Mouse (Mus musculus): ENCODE measurements at regions not wholly inside any gene's neighbourhood (a gene's known extent, or its start where the extent isn't known, plus 50 kb on each side); places are given as distances from the start of the nearest gene placed in this dataset.

DNA sequence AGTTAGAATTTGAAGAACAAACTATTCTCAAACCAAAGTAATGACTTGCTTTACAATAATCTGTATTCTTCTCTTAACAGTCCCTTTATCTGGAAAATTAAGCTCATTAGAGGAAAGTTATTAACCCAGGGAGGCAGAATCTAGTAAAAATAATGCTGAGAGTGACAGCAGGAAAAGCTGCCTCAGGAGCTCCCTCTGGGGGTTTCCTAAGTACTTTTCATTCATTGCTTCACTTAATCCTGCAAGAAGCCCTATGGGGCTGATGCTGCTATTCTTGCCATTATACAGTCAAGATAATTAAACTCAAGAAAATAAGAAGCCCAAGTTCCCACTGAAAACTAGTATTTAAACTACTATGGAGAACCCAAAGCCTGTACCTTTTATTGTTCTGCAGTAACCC is 3563.9 kb upstream of the Gm7489 start:
- no peak for ATAC-seq (replicated peaks; ENCODE audit: low FRiP score)

DNA sequence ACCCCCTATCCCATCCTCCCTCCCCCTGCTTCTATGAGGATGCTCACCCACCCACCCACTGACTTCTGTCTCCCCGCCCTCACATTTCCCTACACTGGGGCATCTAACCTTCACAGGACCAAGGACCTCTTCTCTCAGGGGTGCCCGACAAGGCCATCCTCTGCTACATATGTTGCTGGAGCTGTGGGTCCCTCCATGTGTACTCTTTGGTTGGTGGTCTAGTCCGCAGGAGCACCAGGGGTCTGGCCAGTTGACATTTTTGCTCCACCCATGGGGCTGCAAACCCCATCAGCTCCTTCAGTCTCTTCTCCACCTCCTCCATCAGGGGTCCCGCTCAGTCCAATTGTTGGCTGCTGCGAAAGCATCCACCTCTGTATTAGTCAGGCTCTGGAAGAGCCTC is 3539.2 kb upstream of the Gm7489 start:
- no peak overlapping the region for H3K27ac ChIP-seq (ENCODE audit: low read depth, low read length)
- no peaks in the 10 kb centered on the region for H3K4me1 ChIP-seq (replicated peaks; ENCODE audit: control insufficient read depth, insufficient read depth, low read length)
- H3K27me3 ChIP-seq (replicated peaks; ENCODE audit: control insufficient read depth, insufficient read depth, low read length): no peaks in the 10 kb centered on the region
- no peaks in the 10 kb centered on the region for H3K9me3 ChIP-seq (ENCODE audit: control insufficient read depth, low read length)
- H3K4me2 ChIP-seq: no peak overlapping the region
- ATAC-seq (replicated peaks; ENCODE audit: low FRiP score): no peak
- H3K4me3 ChIP-seq (ENCODE audit: low read depth, low read length): no peak overlapping the region
- no peak for DNase-seq (ENCODE audit: low spot score)
- no peaks in the 10 kb centered on the region for H3K36me3 ChIP-seq (ENCODE audit: control insufficient read depth, insufficient read depth, low read length)
- 89% methylated on average over 5 of the region's 5 CpGs for WGBS
- no peak overlapping the region for H3K9ac ChIP-seq (ENCODE audit: low read depth, low read length)

More for the DNA sequence above, 3563.9 kb upstream of the Gm7489 start:
- no peaks in the 10 kb centered on the region for H3K4me1 ChIP-seq (replicated peaks; ENCODE audit: control insufficient read depth, insufficient read depth, low read length)
- no peak overlapping the region for H3K27ac ChIP-seq (ENCODE audit: low read depth, low read length)
- no peaks in the 10 kb centered on the region for H3K36me3 ChIP-seq (ENCODE audit: control insufficient read depth, insufficient read depth, low read length)
- H3K27me3 ChIP-seq (replicated peaks; ENCODE audit: control insufficient read depth, insufficient read depth, low read length): no peaks in the 10 kb centered on the region
- no peaks in the 10 kb centered on the region for H3K9me3 ChIP-seq (ENCODE audit: control insufficient read depth, low read length)
- DNase-seq (ENCODE audit: low spot score): no peak
- H3K4me2 ChIP-seq: no peak overlapping the region
- H3K9ac ChIP-seq (ENCODE audit: low read depth, low read length): no peak overlapping the region
- no peak overlapping the region for H3K4me3 ChIP-seq (ENCODE audit: low read depth, low read length)

DNA sequence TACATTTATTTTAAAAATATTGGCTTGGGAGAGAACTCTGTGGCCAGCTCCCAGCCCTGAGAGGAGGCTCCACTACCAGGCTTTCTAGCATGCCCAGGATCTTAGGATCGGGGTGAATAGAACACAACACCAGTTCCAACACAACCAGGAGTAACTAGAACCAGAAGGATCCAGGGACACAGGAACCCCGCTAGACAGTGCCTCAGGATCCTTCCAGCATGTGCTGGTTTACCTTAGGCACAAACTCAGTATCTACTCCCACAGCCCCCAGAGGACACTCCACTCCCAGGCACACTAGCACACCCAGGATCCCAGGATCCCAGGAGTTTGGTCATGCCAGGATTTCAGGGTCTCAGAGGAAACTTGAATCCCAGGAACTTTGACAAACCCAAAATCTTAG is 3537.8 kb upstream of the Gm7489 start:
- H3K27ac ChIP-seq (ENCODE audit: low read depth, low read length): no peak overlapping the region
- no peaks in the 10 kb centered on the region for H3K27me3 ChIP-seq (replicated peaks; ENCODE audit: control insufficient read depth, insufficient read depth, low read length)
- ATAC-seq (replicated peaks; ENCODE audit: low FRiP score): no peak
- DNase-seq (ENCODE audit: low spot score): no peak
- H3K36me3 ChIP-seq (ENCODE audit: control insufficient read depth, insufficient read depth, low read length): no peaks in the 10 kb centered on the region
- H3K9ac ChIP-seq (ENCODE audit: low read depth, low read length): no peak overlapping the region
- 57% methylated on average over 2 of the region's 2 CpGs for WGBS
- no peaks in the 10 kb centered on the region for H3K4me1 ChIP-seq (replicated peaks; ENCODE audit: control insufficient read depth, insufficient read depth, low read length)
- H3K9me3 ChIP-seq (ENCODE audit: control insufficient read depth, low read length): no peaks in the 10 kb centered on the region
- H3K4me3 ChIP-seq (ENCODE audit: low read depth, low read length): no peak overlapping the region
- H3K4me2 ChIP-seq: no peak overlapping the region

DNA sequence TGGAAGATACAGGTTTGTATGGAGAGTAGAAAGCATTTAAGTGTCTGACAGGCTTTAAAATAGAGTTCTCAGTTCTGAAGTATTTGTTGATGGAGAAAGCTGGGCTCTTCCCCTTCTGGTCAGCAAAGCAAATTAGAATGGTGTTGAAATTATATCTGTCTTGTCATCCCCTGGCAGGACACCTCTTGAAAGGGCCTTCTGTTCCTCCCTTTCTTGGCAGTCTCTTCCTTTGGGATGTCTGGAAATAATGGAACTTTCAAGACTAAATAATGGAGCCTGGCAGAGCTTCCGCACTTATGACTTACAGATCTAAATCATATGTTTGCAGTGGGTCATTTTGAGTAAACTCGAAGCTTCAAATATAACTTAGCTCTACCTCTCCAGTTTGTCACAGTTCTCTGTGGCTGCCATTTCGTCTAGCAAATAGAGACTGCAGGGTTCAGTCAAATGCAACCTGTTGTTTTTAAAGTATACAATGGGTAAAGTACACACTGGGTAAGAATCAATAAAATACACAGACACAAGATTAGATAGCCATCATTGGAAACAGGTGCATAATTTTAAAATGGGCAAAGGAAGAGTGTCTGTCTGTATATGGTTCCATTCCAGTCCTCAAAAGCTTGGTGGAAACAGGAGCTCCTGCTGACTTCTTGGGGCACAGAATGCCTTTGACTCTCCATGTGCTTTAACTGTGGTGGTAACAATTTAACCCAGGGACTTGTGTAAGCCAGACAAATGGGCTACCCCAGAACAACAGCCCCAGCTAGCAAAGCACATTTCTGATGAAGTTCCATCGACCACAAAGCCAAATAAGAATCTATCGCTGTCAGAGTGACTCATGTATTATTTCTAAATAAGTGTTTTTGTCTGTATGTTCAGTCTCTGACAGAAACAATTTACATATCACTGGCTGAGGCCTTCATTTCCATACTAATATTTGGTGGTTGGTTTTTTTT is 3524.4 kb upstream of the Gm7489 start:
- ATAC-seq (replicated peaks; ENCODE audit: low FRiP score): no peak
- Histone ChIP-seq H3K4me2 (no peak overlapping the region), H3K27me3 (replicated peaks; ENCODE audit: control insufficient read depth, insufficient read depth, low read length) (no peaks in the 10 kb centered on the region), H3K9ac (ENCODE audit: low read depth, low read length) (no peak overlapping the region), H3K27ac (ENCODE audit: low read depth, low read length) (no peak overlapping the region), H3K4me3 (ENCODE audit: low read depth, low read length) (no peak overlapping the region), H3K4me1 (replicated peaks; ENCODE audit: control insufficient read depth, insufficient read depth, low read length) (no peaks in the 10 kb centered on the region), H3K36me3 (ENCODE audit: control insufficient read depth, insufficient read depth, low read length) (no peaks in the 10 kb centered on the region), H3K9me3 (ENCODE audit: control insufficient read depth, low read length) (no peaks in the 10 kb centered on the region)
- 78% methylated on average over 5 of the region's 5 CpGs for WGBS
- DNase-seq (ENCODE audit: low spot score): no peak

DNA sequence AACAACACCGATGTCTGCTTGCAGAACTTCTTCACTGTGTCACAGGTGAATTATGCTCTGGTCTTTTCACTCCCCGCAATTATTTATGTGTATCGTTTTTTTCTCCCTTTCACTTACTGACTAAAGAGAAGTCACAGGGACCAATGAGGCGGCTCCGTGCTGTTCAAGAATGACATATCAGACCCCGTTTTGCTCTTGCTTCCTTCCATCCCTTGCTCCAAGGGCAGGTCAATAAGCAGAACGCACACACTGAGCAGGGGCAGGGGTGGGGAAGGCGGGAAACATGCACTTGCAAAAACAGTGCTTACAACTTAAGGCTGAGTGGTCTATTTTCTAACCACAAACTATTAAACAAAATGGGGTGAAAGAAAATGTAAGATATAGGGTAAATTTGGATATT is 3523.4 kb upstream of the Gm7489 start:
- 0 out of 2 replicates have a peak, but pooled peaks have one; percentile 53 for ATAC-seq (replicated peaks; ENCODE audit: low FRiP score)
- H3K4me2 ChIP-seq: peak overlapping the region; percentile 43; the same call in 1 of the 2 replicates

DNA sequence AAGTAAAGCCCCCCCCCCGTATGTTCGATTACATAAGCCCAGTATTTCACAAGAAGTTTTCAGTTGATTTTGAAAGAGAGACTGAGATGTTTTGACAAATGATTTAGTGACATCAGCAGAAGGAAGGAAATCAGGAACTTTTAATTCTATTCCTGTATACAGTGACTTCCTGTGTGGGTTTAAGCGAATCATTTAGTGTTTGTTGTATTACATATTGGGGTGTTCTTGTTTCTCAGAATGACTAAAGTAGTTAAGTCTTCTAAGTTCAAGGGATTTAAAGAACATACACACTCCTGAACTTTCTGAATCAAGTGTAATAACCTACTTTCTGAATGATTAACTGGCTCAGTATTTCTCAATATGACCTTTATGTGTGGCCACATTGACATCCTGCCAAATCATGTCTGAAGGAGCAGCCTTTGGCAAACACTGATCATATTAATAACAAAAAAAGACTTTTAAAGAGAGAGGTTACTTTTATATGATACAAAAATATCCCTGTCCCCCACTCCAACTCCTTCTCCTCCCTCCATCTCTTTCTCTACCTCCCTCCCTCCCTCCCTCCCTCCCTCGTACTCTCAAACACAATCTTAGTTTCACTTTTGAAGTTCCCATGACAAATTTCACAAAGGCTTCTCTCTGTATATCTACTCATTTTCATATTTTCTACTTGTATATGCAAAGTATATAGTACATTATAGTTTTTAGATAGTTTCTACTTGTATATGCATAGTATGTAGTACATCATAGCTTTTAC is 3522.8 kb upstream of the Gm7489 start:
- Histone ChIP-seq H3K9me3 (ENCODE audit: control insufficient read depth, low read length) (no peaks in the 10 kb centered on the region), H3K4me2 (peak overlapping the region; percentile 43), H3K9ac (ENCODE audit: low read depth, low read length) (no peak overlapping the region), H3K36me3 (ENCODE audit: control insufficient read depth, insufficient read depth, low read length) (no peaks in the 10 kb centered on the region), H3K4me1 (replicated peaks; ENCODE audit: control insufficient read depth, insufficient read depth, low read length) (no peaks in the 10 kb centered on the region), H3K4me3 (ENCODE audit: low read depth, low read length) (no peak overlapping the region), H3K27me3 (replicated peaks; ENCODE audit: control insufficient read depth, insufficient read depth, low read length) (no peaks in the 10 kb centered on the region), H3K27ac (ENCODE audit: low read depth, low read length) (no peak overlapping the region)
- DNase-seq (ENCODE audit: low spot score): no peak
- no peak for ATAC-seq (replicated peaks; ENCODE audit: low FRiP score)
- WGBS: 56% methylated on average over 4 of the region's 4 CpGs

More for the DNA sequence above, 3523.4 kb upstream of the Gm7489 start:
- Histone ChIP-seq H3K27me3 (replicated peaks; ENCODE audit: control insufficient read depth, insufficient read depth, low read length) (no peaks in the 10 kb centered on the region), H3K4me3 (ENCODE audit: low read depth, low read length) (no peak overlapping the region), H3K4me1 (replicated peaks; ENCODE audit: control insufficient read depth, insufficient read depth, low read length) (no peaks in the 10 kb centered on the region), H3K9me3 (ENCODE audit: control insufficient read depth, low read length) (no peaks in the 10 kb centered on the region), H3K27ac (ENCODE audit: low read depth, low read length) (no peak overlapping the region), H3K9ac (ENCODE audit: low read depth, low read length) (no peak overlapping the region), H3K36me3 (ENCODE audit: control insufficient read depth, insufficient read depth, low read length) (no peaks in the 10 kb centered on the region)
- 53% methylated on average over 8 of the region's 8 CpGs for WGBS
- DNase-seq (ENCODE audit: low spot score): no peak

DNA sequence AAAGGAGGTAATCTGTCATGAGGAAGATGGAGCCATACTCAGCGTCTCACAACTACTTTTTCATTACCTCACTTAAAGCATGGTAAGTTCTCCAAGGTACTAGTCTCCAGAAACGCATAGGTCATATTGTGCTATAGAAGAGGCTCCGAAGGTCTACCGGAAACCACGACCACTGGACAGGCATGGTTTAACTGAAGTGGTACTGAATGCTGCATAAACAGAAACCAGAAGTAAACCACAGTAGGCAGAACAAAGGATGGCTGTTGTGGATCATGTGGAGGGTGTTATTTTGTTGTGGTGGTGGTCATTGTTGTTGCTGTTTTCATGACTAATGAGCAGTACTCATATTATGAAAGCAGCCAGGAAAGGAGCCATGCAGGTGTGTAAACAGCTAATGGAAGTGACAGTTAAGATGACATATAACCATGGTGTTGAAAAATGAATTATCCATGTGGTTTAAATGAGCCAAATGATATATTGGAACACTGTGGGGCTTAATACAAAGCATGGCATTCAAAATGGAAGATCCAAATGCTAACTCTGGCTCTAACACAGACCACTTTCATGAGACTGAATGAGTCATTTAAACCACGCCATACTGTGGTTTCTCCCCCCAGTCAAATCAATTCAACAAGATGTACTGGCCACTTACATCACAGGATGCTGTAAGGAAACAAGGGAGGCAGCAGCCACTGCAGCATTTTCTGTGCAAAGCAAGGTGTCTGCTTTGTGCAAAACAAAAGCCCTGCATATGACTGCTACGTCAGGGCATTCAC is 3484.5 kb upstream of the Gm7489 start:
- H3K4me2 ChIP-seq: no peak overlapping the region
- no peaks in the 10 kb centered on the region for H3K27me3 ChIP-seq (replicated peaks; ENCODE audit: control insufficient read depth, insufficient read depth, low read length)
- H3K36me3 ChIP-seq (ENCODE audit: control insufficient read depth, insufficient read depth, low read length): no peaks in the 10 kb centered on the region
- no peak overlapping the region for H3K9ac ChIP-seq (ENCODE audit: low read depth, low read length)
- ATAC-seq (replicated peaks; ENCODE audit: low FRiP score) (no peak), DNase-seq (ENCODE audit: low spot score) (no peak)
- no peaks in the 10 kb centered on the region for H3K4me1 ChIP-seq (replicated peaks; ENCODE audit: control insufficient read depth, insufficient read depth, low read length)
- H3K4me3 ChIP-seq (ENCODE audit: low read depth, low read length): no peak overlapping the region
- WGBS: 74% methylated on average over 7 of the region's 7 CpGs
- no peaks in the 10 kb centered on the region for H3K9me3 ChIP-seq (ENCODE audit: control insufficient read depth, low read length)
- no peak overlapping the region for H3K27ac ChIP-seq (ENCODE audit: low read depth, low read length)

DNA sequence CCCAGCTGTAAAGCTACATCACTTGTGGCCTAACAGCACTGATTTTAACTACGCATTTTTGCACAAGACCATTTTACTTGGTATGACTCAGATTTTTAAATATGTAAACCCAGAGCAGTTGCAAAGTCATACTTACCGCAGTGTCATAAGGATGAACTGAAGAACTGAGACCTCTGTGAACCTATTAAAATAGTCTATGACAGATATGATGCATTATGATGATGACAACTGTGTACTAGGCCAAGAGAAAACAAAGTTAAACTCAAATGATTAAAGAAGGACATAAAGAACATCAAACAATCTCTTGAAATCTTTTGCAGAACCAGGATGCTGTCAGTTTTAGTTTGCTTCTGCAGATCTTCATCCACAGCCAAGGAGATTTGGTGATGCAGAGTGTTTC is 3483.3 kb upstream of the Gm7489 start:
- H3K4me3 ChIP-seq (ENCODE audit: low read depth, low read length): no peak overlapping the region
- ATAC-seq (replicated peaks; ENCODE audit: low FRiP score): no peak

More for the DNA sequence above, 3483.3 kb upstream of the Gm7489 start:
- Histone ChIP-seq H3K9ac (ENCODE audit: low read depth, low read length) (no peak overlapping the region), H3K4me2 (no peak overlapping the region), H3K27ac (ENCODE audit: low read depth, low read length) (no peak overlapping the region), H3K36me3 (ENCODE audit: control insufficient read depth, insufficient read depth, low read length) (no peaks in the 10 kb centered on the region), H3K27me3 (replicated peaks; ENCODE audit: control insufficient read depth, insufficient read depth, low read length) (no peaks in the 10 kb centered on the region), H3K4me1 (replicated peaks; ENCODE audit: control insufficient read depth, insufficient read depth, low read length) (no peaks in the 10 kb centered on the region), H3K9me3 (ENCODE audit: control insufficient read depth, low read length) (no peaks in the 10 kb centered on the region)
- no peak for DNase-seq (ENCODE audit: low spot score)
- 91% methylated on average over 2 of the region's 2 CpGs for WGBS
